Mouse (Mus musculus): Measurements from ENCODE around the gene Gm42957.
"Not testable (repeated sequence)": the region's sequence is repeated elsewhere in the genome, so short reads cannot be mapped to it uniquely, and the experiment has no call there.

The Gm42957 gene

DNA sequence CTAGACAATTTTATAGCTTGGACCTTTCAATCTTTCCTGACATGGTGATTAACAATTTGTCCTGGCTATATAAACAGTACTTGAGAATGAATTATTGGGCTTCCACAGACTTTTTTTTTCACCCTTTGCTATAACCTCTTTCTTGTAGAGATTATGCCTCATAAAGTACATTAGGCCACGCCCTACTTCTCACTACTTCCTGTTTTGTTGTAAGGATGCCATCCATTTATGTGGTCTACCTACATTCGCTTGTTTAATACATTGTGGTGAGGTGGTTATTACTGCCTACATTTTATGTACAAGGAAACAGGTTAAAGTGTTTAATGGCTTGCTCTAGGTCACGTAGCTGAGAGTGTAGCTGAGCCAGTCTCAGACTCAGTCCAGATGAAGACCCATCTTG lies 39.9 kb downstream of the Gm42957 start:
- DNase-seq (ENCODE audit: low spot score), result no peak

DNA sequence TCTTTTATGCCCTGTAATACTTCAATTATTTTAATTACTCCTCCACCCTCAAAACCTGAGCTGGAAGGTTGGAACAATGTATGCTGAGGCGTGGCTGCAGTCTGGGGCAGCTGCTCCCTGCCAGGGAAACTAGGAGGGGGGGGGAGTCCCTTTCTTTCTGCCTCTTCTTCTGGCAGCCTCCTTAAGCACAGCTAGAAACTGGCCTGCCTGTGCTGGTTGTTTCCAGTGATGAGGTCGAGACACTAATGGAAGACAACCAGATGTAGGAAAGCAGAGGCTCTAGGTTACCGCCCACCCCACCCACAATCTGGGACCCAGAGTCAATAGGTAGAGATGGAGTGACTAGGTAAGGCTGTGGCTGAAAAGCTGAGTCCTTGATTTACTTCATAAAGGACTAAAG lies 40.4 kb downstream of the Gm42957 start:
- DNase-seq (ENCODE audit: low spot score), result no peak

DNA sequence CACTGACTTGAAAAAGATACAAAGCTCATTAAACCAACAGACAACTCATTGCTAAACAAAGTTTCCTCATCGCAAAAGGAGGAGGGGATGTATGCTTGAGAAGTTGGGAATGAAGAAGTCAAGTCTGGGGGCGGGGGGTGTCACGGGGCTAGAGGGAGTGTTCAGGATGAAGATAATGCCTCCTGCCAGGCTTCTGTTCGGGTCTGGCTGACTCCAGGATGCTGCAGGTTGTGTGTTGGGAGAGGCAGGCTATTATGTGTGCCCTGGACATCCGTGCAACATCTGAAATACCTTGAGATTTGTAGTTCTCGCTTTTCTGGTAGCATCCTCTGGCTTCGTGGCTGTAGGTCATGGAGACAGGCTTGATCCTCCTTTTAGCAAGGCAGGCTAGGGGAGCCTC lies 43.2 kb downstream of the Gm42957 start:
- DNase-seq (ENCODE audit: low spot score), result no peak

DNA sequence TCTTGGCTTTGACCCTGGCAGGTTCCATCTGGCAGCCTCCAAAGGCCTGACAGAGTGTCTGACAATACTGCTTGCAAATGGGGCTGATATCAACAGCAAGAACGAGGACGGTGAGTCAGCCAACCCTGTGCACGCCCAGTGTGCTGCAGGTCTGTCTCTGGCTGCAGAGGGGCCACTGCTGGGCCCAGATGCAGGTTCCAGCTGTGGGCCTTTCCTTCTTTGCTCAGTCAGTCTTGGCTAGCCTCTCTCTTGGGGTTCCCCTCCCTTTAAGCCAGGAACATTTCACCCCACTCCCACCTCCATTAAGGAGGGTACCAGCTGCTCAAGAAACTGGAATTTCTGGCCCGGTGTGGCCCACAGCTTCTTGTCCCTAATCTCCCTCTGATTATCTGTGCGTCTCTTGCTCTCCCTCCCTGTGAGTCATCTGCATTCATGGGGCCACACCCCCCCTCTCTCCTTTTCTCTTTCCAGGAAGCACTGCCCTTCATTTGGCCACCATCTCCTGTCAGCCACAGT lies 43.9 kb downstream of the Gm42957 start:
- no peak for DNase-seq (ENCODE audit: low spot score)

DNA sequence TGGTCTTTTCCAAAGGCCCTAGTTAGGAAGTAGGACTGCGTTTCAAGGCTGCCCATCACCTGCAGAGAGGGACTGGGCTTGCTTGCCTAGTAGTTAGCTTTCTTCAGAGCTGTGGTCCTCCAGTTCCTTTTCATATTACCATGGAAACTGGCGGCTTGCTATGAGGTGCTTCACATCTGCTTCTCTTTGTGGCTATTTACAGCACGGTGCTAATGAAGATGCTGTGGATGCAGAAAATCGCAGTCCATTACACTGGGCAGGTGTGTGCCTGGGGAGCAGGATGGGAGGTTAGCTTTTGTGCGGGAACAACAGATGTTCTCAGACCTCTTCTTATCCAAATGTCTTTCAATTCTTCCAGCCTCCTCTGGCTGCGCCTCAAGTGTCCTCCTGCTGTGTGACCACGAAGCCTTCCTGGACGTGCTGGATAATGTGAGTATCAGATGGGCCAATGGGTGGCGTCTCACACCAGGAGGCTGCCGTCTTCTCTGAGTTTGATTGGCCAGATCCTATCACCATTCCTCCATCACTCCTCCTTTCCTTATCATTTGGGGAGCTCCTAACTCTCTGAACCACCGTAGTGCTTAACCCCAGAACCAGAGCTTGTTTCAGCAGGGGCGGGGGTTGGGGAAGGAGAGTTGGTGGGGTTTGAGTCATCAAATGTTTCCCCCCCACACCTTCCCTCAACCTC lies 45.1 kb downstream of the Gm42957 start:
- DNase-seq (ENCODE audit: low spot score), result no peak

DNA sequence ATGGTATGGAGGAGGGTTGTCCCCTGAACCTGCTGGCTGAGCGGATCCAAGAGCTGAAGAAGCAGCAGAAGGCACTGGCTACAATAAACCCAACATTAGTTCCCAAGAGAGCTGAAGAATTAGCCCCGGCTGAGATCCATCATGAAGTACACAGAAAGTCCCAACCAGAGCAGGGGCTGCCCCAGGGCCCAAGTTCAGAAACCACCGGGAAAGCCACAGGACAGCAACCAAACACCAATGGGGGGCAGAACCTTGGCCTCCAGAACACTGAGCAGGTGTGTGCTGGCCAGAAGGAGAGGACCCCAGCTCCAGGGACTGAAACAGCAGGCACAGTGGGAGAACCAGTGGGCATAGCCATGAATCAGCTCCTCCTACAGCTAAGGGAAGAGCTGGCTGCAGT lies 48.2 kb downstream of the Gm42957 start:
- no peak for DNase-seq (ENCODE audit: low spot score)

DNA sequence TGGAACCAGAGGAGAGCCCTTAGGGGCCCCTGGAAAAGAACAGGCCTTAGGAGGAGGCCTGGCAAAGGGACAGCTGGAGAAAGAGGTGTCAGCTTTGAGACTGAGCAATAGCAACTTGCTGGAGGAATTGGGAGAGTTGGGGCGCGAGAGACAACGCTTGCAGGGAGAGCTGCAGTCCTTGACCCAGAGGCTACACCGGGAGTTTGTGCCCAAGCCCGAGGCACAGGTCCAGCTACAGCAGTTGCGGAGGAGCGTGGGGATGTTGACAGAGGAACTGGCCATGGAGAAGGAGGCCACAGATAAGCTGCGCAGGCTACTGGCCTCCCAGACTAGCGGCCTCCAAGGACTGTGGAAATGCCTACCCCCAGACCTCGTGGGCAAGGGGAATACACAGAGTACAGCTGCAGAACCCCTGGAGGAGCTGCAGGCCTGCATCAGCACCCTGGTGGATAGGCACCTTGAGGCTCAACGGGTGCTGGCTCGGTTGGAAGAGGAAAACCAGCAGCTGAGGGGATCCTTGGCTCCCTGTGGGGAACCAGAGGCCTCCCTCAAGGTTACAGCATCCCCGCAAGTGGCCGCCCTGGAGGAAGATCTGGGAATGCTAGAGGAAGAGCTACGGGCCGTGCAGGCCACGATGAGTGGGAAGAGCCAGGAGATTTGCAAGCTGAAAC lies 49.0 kb downstream of the Gm42957 start:
- no peak for DNase-seq (ENCODE audit: low spot score)

DNA sequence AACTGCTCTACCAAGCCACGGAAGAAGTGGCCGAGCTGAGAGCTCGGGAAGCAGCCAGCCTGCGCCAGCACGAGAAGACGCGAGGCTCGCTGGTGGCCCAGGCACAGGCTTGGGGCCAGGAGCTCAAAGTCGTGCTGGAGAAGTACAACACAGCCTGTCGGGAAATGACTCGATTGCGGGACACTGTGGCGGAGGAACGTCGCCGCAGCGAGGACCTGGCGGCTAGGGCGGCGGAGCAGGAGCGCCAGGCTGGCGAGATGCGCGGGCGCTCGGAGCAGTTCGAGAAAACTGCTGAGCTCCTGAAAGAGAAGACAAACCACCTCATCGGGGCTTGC lies 49.5 kb downstream of the Gm42957 start:
- no peak for DNase-seq (ENCODE audit: low spot score)

DNA sequence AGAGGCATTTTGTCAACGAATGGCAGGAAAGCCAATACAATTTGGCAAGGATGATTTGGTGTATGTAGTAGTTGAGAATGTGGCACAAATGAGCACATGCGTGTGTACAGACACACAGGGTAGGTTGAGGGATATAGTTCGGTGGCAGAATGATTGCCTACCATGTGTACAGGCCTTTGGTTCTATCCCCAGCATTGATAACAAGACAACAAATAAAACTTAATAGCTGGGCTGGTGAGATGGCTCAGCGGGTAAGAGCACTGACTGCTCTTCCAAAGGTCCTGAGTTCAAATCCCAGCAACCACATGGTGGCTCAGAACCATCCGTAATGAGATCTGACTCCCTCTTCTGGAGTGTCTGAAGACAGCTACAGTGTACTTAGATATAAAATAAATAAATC lies 50.8 kb downstream of the Gm42957 start:
- not testable (repeated sequence) for DNase-seq (ENCODE audit: low spot score)

DNA sequence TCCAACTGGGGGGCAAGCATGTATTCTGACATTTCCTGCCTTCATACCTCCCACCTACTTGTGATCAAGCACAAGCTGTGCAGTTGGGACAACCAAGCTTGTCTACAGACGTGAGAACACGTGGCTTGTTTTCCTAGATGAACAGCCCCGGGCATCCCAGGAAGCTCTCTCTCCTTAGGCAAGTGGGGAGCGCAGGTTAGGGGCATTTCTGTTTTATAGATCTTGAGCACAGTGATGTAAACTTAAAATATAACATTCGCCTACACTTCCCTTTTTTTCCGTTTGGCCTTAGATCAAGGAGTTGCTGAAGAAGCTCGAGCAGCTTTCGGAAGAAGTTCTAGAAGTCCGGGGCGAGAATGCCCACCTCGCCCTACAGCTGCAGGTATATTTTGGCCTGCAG lies 53.6 kb downstream of the Gm42957 start:
- DNase-seq (ENCODE audit: low spot score), result no peak

DNA sequence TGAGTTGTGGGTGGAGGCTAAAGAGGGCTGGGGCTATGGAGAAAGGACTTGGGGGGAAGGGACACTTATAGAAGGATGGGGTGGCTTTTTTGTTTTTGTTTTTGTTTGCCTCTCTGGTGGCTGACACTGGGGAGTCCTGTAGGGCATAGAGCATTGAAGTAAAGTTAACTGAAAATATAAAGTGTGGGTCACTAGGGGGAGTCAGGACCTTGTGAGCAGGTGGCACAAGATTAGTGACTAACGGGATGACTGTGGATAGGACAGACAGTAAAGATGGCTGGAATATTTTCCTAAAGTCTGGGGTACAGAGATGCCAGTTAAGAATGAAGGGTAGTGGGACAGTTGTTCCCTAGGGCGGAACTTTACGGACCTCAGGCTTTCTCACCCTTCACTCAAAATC lies 55.0 kb downstream of the Gm42957 start:
- no peak for DNase-seq (ENCODE audit: low spot score)

DNA sequence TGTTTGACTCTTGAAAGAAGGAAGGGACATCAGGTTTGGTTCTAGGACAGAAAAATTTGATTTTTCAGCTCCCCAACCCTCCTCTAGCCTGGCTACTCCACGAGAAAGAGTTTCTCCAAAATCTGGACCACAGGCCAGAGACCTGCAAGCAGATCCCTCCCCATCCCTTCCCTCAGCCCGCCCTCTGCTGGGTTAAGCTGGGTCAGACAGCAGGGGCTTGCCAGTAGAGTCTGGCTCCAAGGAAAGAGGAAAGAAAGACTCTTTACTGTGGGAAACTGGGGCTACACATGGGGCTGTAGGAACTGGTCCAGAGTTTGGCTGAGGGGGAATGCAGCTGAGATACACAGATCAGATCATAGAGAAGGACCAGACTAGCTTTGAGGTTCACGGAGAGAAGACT lies 57.2 kb downstream of the Gm42957 start:
- no peak for DNase-seq (ENCODE audit: low spot score)

DNA sequence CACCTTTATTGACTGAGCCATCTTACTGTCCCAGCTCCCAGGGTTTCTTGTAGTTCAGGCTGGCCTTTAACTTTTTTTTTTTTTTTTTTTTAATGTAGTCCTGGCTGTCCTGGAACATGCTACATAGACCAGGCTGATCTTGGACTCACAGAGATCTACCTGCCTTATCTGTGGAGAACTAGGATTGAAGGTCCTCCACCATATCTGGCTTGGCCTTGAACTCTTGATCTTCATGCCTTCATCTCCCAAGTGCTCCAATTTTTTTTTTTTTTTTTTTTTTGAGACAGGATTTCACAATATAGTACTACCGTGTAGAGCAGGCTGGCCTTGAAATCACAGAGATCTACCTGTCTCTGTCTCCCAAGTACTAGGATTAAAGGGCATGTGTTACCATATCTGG lies 58.3 kb downstream of the Gm42957 start:
- DNase-seq (ENCODE audit: low spot score), result no peak

DNA sequence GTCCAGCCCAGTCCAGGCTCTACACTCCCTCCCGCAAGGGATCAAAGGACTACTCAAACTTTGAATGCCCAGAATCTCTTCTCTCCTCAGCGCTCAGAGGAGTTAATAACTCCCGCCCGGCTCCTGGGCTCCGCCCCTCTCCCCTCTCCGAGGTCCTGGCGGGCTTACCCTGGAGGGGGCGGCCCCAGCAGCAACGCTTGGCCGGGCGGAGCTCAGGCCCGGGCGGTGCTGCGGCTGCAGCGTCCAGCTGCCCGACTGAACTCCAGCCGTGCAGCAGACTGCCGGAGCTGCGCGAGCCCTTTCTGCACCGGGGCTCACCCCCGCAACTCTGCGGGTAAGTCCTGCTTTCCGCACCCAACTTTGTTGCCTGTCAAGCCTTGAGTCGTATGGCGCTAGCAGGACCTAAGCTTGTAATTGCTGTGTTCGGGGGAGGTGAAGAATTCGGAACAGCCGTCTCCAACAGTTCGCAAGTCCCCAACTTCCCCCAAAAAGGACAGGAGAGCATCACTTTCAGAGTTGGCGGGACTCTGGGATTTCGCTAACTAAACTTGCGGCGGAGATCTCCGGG lies 61.0 kb downstream of the Gm42957 start, which contains the start of gene Pias3:
Gene Pias3 (plus strand): TSS at position 187 of the 568 bp plus-strand sequence.
- DNase-seq (ENCODE audit: low spot score), result no peak

DNA sequence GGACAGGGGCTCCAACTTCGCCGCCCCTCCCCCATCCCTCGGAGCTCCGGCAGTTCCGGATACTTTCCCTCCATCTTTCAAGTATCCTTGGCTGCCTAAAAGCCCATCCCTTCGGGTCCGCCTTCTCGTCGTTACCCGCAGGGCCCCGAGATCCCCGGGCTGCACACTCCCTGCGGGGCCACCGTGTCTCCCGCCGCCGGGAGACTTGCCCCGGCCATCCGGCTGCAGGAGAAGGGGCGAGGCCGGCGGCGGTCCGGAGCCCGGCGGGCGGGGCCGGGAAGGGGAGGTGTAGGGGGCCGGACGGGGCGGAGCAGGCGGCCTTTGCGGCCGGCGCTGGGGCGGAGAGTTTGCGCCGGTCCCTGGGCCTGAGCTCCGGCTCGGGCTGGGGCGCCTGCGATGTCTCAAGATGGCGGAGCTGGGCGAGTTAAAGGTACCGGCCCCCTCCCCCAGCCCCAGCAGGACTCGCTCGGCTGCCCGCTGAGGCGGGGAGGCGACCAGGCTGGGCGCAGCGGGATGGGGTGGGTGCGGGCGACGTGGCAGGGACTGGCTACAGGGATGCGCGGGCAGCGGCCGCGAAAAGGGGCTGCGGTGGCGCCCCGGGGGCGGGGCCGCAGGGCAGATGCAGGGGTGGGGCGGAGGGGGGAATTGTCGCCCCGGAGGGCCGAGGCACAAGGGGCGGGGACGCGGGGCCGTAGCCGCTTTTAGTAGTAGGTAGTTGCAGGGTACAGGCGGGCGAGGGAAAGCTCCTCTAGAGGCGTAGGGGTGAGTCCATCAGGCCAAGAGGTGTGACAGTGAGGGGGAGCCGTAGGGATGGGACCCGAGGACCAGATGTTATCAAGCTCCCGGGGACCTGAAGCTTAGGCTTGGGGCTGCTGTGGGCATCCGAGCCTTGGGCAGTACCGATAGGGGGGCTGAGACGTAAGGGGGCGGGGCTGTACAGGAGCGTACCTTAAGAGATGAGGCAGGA lies 61.8 kb downstream of the Gm42957 start:
- peak; percentile 55 for DNase-seq (ENCODE audit: low spot score)

DNA sequence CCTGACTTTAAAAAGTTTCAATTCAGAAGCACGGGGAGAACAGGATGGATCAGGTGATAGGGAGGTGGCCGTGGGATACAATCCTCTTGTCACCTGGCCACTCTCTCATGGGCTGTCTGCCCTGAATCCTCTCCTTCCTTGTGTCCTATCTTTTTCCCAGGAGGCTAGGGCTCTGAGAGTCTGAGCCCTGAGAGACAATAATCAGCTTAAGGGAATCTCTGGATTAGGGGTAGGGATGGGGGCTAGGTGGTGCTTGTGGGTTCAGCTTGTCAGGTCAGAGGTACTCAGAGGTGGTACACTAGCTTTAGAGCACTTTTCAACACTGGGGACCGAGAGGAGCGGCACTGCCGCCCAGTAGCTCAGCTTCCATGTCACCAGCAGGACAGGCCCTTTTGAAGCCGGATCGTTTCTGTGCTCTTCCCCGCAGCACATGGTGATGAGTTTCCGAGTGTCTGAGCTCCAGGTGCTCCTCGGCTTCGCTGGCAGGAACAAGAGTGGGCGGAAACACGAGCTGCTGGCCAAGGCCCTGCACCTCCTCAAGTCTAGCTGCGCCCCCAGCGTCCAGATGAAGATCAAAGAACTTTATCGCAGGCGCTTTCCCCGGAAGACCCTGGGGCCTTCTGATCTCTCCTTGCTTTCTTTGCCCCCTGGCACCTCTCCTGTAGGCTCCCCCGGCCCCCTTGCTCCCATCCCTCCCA lies 63.9 kb downstream of the Gm42957 start:
- DNase-seq (ENCODE audit: low spot score), result no peak

DNA sequence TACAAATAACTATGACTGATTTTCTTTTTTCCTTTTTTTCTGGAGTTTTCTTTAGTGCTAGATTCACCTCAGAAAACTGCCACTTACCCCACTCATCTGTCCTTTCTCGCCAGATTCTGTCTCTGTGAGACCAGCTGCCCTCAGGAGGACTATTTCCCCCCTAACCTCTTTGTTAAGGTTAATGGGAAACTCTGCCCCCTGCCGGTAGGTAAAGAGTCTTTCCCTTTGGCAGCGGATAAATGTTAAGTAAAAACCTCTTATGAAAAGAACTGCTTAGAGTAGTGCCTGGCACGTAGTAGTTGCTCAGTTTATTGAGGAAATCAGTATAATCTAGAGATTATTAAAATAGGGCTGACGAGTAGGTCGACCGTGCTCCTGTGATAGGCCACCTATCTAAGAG lies 65.1 kb downstream of the Gm42957 start:
- DNase-seq (ENCODE audit: low spot score), result no peak

DNA sequence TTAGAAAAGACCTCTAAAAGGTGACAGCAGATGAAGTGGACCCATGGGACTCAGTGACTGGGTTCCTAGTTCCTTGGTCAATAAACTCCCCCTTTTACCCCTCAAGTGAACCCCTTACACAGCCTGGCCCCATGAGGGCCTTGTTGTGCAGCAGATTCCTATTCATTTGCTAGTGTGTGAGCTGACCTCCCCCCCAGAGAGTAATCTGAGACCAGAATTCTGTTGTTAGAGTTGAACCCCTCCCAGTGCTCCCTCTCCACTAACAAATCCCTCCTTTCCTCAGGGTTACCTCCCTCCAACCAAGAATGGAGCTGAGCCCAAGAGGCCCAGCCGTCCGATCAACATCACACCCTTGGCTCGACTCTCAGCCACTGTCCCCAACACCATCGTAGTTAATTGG lies 65.7 kb downstream of the Gm42957 start:
- DNase-seq (ENCODE audit: low spot score), result no peak

Measured in layer of hippocampus, adult 9-10 months (tissue).